Mouse (Mus musculus) G1E (cell line): ENCODE results near the gene Fam186b. TPM values are rescaled to one million over a fixed set of nuclear protein-coding genes. Genes with fewer than 3 reads are reported as not detected.

ENCODE experiments used
- ATAC-seq: 2 replicates; pipeline ENCODE4 v1.8.0; 2016; ENCODE audit warnings: mild to moderate bottlenecking; ENCODE audit not compliant: insufficient number of reproducible peaks, poor library complexity, low FRiP score, severe bottlenecking; ENCODE audit errors: extremely low read depth
- DNase-seq: peaks from one replicate; pipeline ENCODE4 v3.0.0; 2012; ENCODE audit warnings: low spot score
- H3K27me3 ChIP-seq: 2 replicates; pipeline ENCODE4 v1.6.1; 2012; ENCODE audit warnings: mild to moderate bottlenecking, low read length, inconsistent platforms; ENCODE audit not compliant: insufficient read depth
- H3K36me3 ChIP-seq: replicated peaks from 2 replicates; pipeline ENCODE3; 2012; ENCODE audit warnings: mild to moderate bottlenecking, inconsistent platforms
- H3K4me1 ChIP-seq: 2 replicates; pipeline ENCODE4 v1.6.1; 2012; ENCODE audit warnings: low read depth, low read length, inconsistent platforms, mixed read lengths; ENCODE audit not compliant: insufficient read depth
- H3K4me3 ChIP-seq: 2 replicates; pipeline ENCODE4 v1.5.1; 2012; ENCODE audit warnings: low read depth, mild to moderate bottlenecking, inconsistent platforms, low read length, moderate library complexity, mixed read lengths
- H3K9me3 ChIP-seq: replicated peaks from 2 replicates; pipeline ENCODE4 v1.6.1; 2012; ENCODE audit warnings: inconsistent platforms
- CTCF ChIP-seq: IDR thresholded peaks from 2 replicates; pipeline ENCODE4 v1.5.1; 2012; ENCODE audit warnings: low read depth, low read length, inconsistent platforms, mixed read lengths
- GATA1 ChIP-seq: IDR thresholded peaks from 2 replicates; pipeline ENCODE4 v1.6.1; 2012; ENCODE audit warnings: borderline replicate concordance, low read length, inconsistent platforms, mixed read lengths
- GATA2 ChIP-seq: IDR thresholded peaks from 2 replicates; pipeline ENCODE4 v1.6.1; 2012; ENCODE audit warnings: low read depth, low read length, inconsistent platforms, borderline replicate concordance
- POLR2AphosphoS5 ChIP-seq: IDR thresholded peaks from 2 replicates; pipeline ENCODE4 v1.6.1; 2012; ENCODE audit warnings: low read depth, low read length, inconsistent platforms; ENCODE audit not compliant: insufficient replicate concordance
- TAL1 ChIP-seq: conservative IDR thresholded peaks from 2 replicates; pipeline ENCODE4 v1.6.1; 2012; ENCODE audit warnings: low read depth, low read length, inconsistent platforms, mixed read lengths
- polyA plus RNA-seq: library from polyadenylated mRNA; stranded (reverse); fragments of >175 nt; gene quantifications from 2 replicates; pipeline ENCODE4 v1.2.3, GENCODE M21; 2012
- total RNA-seq, 2 experiments: library from RNA; stranded (forward) in 1 of 2; stranded (reverse) in 1 of 2; fragments of 200-1000 nt in 1 of 2; fragments of >200 nt in 1 of 2; fragmentation: Nextera tagmentation in 1 of 2; gene quantifications; 2 replicates each; pipeline ENCODE4 v1.2.3; 2014 to 2017

Fam186b gene
- total and polyA plus RNA-seq, 3 experiments, result not detected

GRCm38 (mm10) chr15:99278271-99278670 is 17.4 kb downstream of the Fam186b start:
- Histone ChIP-seq H3K4me3 (no peak overlapping the region), H3K27me3 (peaks cover 18% of the 10 kb centered on the region), H3K9me3 (no peaks in the 10 kb centered on the region), H3K4me1 (no peaks in the 10 kb centered on the region), H3K36me3 (no peaks in the 10 kb centered on the region)
- TF ChIP-seq POLR2AphosphoS5 (no peak), GATA2 (no peak), GATA1 (no peak), TAL1 (no peak), CTCF (no peak)
- DNase-seq, result no peak
- no peak for ATAC-seq

GRCm38 (mm10) chr15:99276095-99276494 is 19.6 kb downstream of the Fam186b start:
- DNase-seq (no peak), ATAC-seq (no peak)
- H3K4me3 ChIP-seq, result no peak overlapping the region
- H3K9me3 ChIP-seq, result no peaks in the 10 kb centered on the region
- no peaks in the 10 kb centered on the region for H3K4me1 ChIP-seq
- TF ChIP-seq CTCF (no peak), GATA1 (no peak), TAL1 (no peak), GATA2 (no peak), POLR2AphosphoS5 (no peak)
- peaks cover 18% of the 10 kb centered on the region for H3K27me3 ChIP-seq
- no peaks in the 10 kb centered on the region for H3K36me3 ChIP-seq

- Histone ChIP-seq H3K4me1 (peaks cover 8% of the 10 kb centered on the region), H3K4me3 (no peak overlapping the region), H3K36me3 (no peaks in the 10 kb centered on the region), H3K27me3 (peaks cover 7% of the 10 kb centered on the region; the same call in 1 of the 2 replicates), H3K9me3 (no peaks in the 10 kb centered on the region)
- TF ChIP-seq GATA2, result no peak
- peak; percentile 48 for TF ChIP-seq CTCF
- DNase-seq (peak; percentile 47), ATAC-seq (0 out of 2 replicates have a peak, but pooled peaks have one; percentile 22)
Observed at GRCm38 (mm10) chr15:99265679-99266078, 30.0 kb downstream of the Fam186b start.

GRCm38 (mm10) chr15:99264363-99264762 is 31.3 kb downstream of the Fam186b start:
- no peak for ATAC-seq
- peaks cover 19% of the 10 kb centered on the region for H3K4me1 ChIP-seq
- no peaks in the 10 kb centered on the region for H3K36me3 ChIP-seq
- no peaks in the 10 kb centered on the region for H3K9me3 ChIP-seq
- no peak overlapping the region for H3K4me3 ChIP-seq
- no peak for DNase-seq
- H3K27me3 ChIP-seq, result peaks cover 3% of the 10 kb centered on the region; the same call in 1 of the 2 replicates
- TF ChIP-seq GATA2 (no peak), TAL1 (no peak), GATA1 (no peak), POLR2AphosphoS5 (no peak), CTCF (no peak)

- Histone ChIP-seq H3K9me3 (no peaks in the 10 kb centered on the region), H3K27me3 (no peaks in the 10 kb centered on the region), H3K4me1 (peaks cover 23% of the 10 kb centered on the region), H3K36me3 (no peaks in the 10 kb centered on the region), H3K4me3 (no peak overlapping the region)
- TF ChIP-seq GATA1 (no peak), TAL1 (no peak), GATA2 (no peak), CTCF (no peak), POLR2AphosphoS5 (no peak)
- no peak for DNase-seq
- no peak for ATAC-seq
Observed at GRCm38 (mm10) chr15:99262702-99263101, 33.0 kb downstream of the Fam186b start.

GRCm38 (mm10) chr15:99259730-99260252 is 35.9 kb downstream of the Fam186b start:
- H3K4me3 ChIP-seq, result peak overlapping the region; percentile 49; the same call in 1 of the 2 replicates
- peaks cover 4% of the 10 kb centered on the region for H3K36me3 ChIP-seq
- no peaks in the 10 kb centered on the region for H3K9me3 ChIP-seq
- DNase-seq (peak; percentile 54), ATAC-seq (peak; percentile 84)
- peaks cover 17% of the 10 kb centered on the region for H3K4me1 ChIP-seq
- H3K27me3 ChIP-seq, result no peaks in the 10 kb centered on the region
- TF ChIP-seq POLR2AphosphoS5, result no peak
- TF ChIP-seq GATA2, result no peak

- H3K9me3 ChIP-seq, result no peaks in the 10 kb centered on the region
- H3K4me3 ChIP-seq, result peak overlapping the region; percentile 49; the same call in 1 of the 2 replicates
- H3K27me3 ChIP-seq, result no peaks in the 10 kb centered on the region
- TF ChIP-seq TAL1 (no peak), POLR2AphosphoS5 (no peak), GATA1 (no peak), CTCF (no peak), GATA2 (no peak)
- peaks cover 20% of the 10 kb centered on the region for H3K4me1 ChIP-seq
- H3K36me3 ChIP-seq, result peaks cover 4% of the 10 kb centered on the region
- DNase-seq, result no peak
- no peak for ATAC-seq
Observed at GRCm38 (mm10) chr15:99259167-99259729, 36.4 kb downstream of the Fam186b start.
